ENCODE assay signal across 25 mouse cellular contexts in the genomic region with DNA sequence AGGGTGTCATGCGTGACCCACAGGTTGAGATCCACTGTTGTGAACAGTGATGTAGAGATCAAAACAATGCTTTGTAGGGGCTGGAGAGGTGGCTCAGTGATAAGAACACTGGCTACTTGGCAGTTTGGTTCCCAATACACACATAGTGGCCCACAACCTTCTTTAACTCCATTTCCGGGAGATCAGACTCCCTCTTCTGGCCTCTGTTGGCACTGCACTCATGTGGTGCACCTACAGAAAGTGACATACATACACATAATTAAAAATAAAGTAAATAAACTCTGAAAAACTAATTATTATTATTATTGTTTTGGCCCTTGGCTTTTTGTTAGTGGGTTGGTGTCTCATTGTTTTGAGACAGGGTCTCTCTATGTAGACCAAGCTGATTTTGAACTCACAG.
DNase-seq lines count a peak whose midpoint lies in the region; ATAC-seq and TF ChIP-seq lines count a peak whose summit lies in the region.
"Had no signal": no experiment of that assay in that cellular context is flagged by ENCODE, and none has a peak within 500 bp of the region (broad histone marks: within the 10 kb centered on the region; RNA-seq: fewer than 3 reads in every experiment).

No protein-coding gene starts in this region.

- H3K36me3 ChIP-seq in G1E (replicated peaks), result no peaks in the 10 kb centered on the region
- H3K36me3 ChIP-seq: heart, embryonic 12.5 days; heart, embryonic 15.5 days had no signal

- ATAC-seq in G1E (ENCODE audit: extremely low read depth, insufficient number of reproducible peaks, low FRiP score, poor library complexity, severe bottlenecking), result no peak
- no peak for ATAC-seq in CD4-positive, CD25-positive, alpha-beta regulatory T cell, adult 4 months
- ATAC-seq: forebrain, embryonic 14.5 days; forebrain, postnatal 0 days; hindbrain, postnatal 0 days; inflammation-experienced regulatory T-cells, adult 6 months; intestine, embryonic 16.5 days had no signal

- no peaks in the 10 kb centered on the region for H3K27me3 ChIP-seq in G1E (ENCODE audit: insufficient read depth, low read length)
- H3K27me3 ChIP-seq: heart, embryonic 12.5 days; heart, embryonic 15.5 days had no signal

- peaks cover 61% of the 10 kb centered on the region for H3K9me3 ChIP-seq in G1E (replicated peaks)
- H3K9me3 ChIP-seq: heart, embryonic 12.5 days; heart, embryonic 15.5 days had no signal

- DNase-seq in layer of hippocampus, adult 2 months (ENCODE audit: low spot score in 2 of 2), result no peak
- DNase-seq in layer of hippocampus, postnatal 10 days (ENCODE audit: low spot score in 2 of 2), result no peak
- DNase-seq in G1E (ENCODE audit: low spot score), result no peak
- DNase-seq in ZHBTc4 (ENCODE audit: low read depth, low spot score), result peak; percentile 39
- no peak for DNase-seq in MN1 (ENCODE audit: low spot score)
- DNase-seq: adrenal gland, adult 2 months; adrenal gland, postnatal 14 days; B cell, adult 2 months; cerebellum, adult 11-12 months; cerebellum, adult 9-10 months; cerebellum, postnatal 14 days; forebrain, postnatal 0 days; gastrocnemius, adult 2 months; gastrocnemius, postnatal 14 days; heart, postnatal 10 days; heart, postnatal 36 days; kidney, adult 18-20 months had no signal

- TF ChIP-seq CTCF in layer of hippocampus, adult 2 months (conservative IDR thresholded peaks at IDR 0.05), result peak; percentile 56
- 0 out of 2 replicates have a peak, but pooled peaks have one; percentile 14 for TF ChIP-seq CTCF in G1E (IDR thresholded peaks at IDR 0.05; ENCODE audit: low read depth, low read length)

- H3K27ac ChIP-seq in layer of hippocampus, adult 2 months, result no peak overlapping the region
- H3K27ac ChIP-seq: gastrocnemius, adult 2 months; heart, embryonic 15.5 days; hindbrain, embryonic 14.5 days; hindbrain, postnatal 0 days had no signal

- no peaks in the 10 kb centered on the region for H3K4me1 ChIP-seq in G1E (ENCODE audit: insufficient read depth, low read depth, low read length)
- H3K4me1 ChIP-seq: heart, embryonic 12.5 days; heart, embryonic 15.5 days had no signal

- H3K4me3 ChIP-seq in layer of hippocampus, adult 2 months, result no peak overlapping the region
- H3K4me3 ChIP-seq in G1E (ENCODE audit: low read depth, low read length), result no peak overlapping the region
- H3K4me3 ChIP-seq: gastrocnemius, adult 2 months; heart, embryonic 12.5 days; heart, embryonic 15.5 days had no signal
